Mouse (Mus musculus): Measurements from ENCODE around the gene Ccdc157.
"Not testable (repeated sequence)": the region's sequence is repeated elsewhere in the genome, so short reads cannot be mapped to it uniquely, and the experiment has no call there.

Ccdc157 gene

DNA sequence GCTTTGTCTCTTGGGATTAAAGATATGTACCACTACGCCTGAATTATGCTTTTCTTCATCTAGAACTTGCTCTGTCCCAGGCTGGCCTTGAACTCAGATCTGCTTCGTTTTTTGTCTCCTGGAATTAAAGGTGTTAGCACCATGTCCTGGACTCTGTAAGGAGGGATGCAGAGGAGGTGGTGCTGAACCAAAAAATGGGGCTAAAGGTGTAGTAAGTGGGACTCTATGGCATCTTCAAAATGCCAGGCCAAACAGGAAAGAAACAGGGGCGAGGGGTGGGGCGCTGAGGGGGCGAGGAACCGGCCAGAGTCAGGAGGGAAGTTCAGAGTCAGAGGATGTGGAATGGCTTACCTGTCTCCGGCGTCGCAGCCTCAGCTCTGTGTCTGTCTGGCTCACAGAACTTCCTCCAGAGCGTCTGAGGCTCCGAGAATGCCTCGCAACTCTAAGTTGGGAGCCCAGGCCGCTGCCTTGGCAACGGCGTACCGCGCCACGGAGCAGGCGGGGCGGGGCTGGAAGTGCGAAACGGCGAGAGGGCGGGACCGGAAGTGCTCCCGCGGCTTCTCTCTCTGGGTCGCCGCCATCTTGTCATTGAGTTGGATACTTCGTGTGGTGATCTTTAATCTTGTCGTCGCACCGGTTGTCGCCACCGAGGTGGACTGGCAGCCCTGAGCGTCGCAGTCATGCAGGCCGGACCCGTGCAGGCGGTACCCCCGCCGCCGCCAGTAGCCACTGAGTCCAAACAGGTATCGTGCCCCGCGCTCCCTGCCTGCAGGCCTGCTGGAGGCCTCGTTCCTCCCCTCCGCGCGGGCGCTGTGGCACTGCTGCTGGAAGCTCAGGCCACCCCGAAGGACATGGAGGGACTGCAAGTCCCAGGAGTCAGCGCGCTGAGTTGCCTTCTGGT is at the start of gene Ccdc157, which contains the start of gene Sf3a1:
Gene Ccdc157 (minus strand): TSS at position 486 of the 901 bp plus-strand sequence.
Gene Sf3a1 (plus strand): TSS at position 543 of the 901 bp plus-strand sequence.
- peak; percentile 95 for DNase-seq

DNA sequence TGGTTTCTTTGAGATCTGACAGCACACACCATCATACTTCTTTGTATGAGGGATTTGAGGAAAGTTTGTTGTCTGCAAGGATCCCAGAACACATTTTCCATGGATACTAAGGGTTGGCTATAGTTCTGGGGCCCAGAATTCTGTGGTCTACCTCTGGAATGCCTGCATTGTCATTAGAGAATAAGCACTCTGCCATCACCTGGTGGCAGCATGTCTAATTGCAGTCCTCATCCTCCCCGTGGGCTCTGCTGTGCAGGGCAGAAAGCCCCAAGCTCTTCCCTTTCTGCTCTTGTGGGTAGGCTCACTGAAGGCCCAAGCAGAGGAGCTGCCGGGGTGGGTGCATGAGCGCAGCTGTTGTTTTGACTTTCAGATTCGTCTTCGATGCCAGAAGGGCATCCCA is 49.5 kb upstream of the Ccdc157 start:
- no peak for DNase-seq

DNA sequence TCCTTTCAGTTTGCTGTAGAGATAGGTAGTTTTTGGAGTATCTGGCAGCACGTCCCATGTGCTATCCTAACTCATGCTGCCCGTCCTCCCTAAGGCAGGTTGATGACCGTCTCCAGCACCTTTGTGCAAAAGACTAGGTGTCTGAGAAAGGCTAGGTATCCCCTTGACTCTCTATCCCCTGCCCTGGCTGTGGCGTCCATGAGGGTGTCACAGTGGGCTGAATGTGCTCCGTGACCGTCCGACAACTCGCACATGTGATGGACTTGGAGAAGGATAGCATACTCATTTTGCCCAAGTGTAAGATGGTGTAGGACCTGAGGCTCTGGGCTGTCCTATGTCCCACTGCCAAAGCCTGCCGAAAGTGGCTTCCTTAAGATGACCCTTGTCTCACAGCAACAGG is 47.6 kb upstream of the Ccdc157 start:
- no peak for DNase-seq

DNA sequence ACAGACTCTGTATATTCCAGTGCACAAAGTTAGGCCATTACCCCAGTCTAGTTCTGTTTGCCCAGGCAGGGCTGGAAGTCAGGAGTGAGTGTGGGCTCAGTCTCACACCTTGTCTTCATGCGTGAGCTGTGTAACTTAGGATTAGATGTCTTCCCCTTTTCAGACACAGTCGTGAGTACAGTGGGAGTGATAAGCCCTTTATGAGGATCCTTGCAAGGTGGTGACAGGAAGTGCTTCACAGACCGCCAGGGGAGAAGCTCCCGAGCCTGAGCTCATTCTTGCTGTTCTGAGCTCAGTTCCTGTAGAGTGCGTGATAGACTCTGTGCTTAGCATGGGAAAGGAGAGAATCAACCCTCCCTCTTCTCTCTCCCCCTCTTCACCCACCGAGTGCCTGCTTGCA is 46.5 kb upstream of the Ccdc157 start:
- DNase-seq, result no peak

DNA sequence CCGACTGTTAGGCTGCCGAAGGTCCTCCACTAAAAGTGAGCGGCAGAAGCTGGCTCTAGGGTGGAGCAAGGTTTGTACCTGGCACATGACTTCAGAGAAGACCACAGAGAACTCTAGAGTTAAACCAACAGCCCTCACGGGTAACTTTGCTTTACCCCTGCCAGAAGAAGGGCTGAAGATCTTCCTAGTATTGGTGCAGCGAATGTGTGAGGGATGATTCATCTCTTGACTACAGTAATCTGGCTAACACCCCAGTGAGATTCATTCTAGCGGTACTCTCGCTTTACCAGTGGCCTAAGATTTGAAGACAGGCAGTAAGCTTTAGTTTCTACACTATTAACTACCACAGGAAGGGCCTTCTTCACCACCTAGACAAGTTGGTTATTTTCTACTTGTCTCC is 45.9 kb upstream of the Ccdc157 start:
- no peak for DNase-seq

DNA sequence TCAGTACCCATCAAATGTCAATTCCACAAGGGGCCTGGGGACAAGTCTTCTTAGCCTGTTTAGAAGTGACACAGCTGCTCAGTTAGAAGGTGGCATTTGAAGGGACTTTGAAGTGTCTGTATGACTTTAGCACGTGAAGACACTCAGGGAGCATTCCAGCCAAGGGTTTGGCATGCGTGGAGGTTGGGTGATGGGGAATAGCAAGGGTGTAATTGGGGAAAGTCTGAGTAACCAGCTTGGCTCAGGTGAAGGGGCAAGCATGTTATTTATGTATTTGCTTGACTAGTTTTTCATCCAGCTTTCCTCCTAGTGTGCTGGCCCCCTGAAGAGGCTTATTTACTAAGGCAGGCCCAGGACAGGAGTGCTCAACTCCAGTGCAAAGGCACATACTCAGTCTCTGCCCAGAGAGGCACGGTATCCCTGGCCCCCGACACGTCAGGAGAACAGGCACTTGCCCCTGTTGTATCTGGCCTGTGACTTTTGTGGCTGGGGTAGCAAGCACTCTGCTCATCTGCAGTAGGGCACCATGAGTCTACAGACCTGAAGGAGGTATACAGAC is 45.1 kb upstream of the Ccdc157 start:
- no peak for DNase-seq

DNA sequence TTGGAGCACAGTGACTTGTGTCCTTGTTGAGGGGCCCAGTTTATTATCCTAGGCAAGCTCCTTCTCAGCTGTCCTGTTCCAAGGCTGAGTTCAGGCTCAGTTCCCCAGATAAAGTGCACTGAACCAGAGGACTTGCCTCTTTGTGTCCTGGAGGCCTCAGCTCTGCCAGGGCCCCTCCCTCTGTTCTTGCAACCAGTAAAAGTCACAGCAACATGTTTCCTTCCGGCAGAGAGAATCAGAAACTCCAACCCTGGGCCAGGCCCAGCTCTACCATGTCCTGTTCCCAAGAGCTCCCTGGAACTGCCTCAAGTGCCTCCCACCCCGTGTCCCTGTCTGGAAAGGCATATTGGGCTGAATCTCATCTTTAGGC is 43.6 kb upstream of the Ccdc157 start:
- no peak for DNase-seq

DNA sequence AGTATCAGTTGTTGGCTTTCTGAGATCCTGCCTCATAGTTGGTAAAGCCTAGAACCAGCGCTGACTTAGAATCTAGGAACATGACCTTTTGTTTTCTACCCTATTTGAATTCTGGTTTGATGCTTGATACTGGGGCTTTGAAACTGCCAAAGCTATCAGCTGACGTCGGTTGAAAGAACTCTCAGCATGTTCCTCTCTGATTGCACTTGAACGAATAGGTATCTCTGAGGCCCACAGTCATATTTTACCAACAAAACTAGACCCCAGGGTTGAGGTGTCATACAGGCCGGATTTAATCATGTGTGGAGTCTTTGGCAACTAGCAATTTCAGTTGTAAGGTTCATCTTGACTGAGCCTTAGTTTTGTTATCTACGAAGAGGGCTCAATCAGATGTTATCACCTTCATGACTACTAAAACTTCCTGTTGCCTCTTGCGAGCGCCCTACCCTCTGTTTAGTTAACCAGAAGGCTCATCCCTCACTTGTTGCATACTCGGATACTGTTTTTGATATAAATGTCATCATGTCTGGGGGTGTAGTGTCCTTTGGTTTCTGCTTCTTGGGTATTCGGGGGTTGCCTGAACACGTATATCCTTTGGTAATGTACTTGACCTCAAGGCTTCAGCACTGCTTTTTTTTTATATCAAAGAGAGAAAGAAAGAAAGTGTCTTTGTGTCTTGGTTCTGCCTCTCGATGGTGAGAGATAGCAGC is 43.1 kb upstream of the Ccdc157 start:
- no peak for DNase-seq

DNA sequence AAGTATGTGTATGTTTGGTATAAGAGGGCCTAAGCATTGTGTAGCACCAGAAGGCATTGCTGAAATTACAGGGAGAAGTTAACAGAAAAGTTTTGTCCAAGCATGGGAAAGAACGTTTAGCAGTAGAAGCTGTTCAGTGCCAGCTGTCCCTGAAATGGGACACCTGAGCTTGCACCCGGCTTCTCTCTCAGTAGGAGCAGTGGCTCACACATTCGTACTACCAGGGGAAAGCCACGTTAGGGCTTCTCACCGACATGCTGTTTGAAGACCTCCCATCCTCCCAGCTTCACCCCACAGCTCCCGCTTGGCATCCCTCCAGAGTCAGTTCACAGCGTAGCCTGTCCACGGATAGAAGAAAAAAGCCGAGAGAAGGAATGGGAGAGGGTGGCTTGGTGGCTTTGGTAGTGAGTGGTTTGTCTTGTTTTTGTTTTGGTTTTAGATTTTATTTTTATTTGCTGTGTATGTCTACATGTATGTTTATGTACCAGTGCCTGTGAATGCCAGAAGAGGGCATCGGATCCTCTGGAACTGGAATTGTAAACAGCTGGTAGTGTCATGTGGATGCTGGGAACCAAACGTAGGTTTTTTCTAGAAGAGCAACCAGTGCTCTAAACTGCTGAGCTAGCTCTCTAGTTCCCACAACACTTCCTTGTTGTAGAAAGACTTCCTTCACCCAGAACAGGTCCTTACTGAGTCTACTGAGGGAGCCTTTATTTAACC is 42.0 kb upstream of the Ccdc157 start:
- DNase-seq, result no peak

DNA sequence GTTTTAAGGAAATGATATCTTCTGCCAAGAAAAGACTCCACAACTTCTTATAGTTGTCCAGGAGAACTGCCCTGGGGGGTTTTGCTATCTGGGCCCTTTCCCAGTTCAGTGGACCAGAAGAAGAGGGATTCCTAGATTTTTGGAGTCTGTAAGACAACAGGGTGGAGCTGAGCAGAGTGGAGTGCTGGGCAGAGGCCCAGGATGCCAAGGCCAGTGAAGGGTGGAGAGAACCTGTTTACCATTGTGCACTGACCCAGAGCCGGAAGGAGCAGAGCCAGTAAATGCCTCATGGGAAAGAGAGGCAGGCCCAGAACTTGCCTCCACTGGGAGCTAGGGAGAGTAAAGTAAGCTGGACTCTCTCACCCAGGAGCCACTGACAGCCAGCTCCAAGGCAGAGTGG is 37.6 kb upstream of the Ccdc157 start:
- no peak for DNase-seq

DNA sequence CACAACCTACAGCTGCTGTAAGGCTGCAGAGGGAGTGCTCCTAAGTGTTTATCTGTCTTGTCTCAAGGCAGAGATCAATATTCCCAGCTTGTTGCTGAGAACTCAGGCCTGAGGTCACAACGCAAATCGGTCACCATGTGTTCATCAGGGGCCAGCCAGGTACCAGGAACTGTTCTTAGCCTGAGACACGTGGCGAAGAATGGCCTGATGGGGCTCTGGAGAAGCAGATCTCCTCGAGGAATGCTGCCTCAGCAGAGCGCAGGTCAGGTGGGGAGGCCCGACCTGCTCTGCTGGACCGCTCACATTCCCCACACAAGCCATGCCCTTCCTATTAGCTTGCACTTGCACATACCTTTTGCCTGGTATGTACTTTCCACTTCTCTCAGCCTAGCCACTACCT is 36.5 kb upstream of the Ccdc157 start:
- no peak for DNase-seq

DNA sequence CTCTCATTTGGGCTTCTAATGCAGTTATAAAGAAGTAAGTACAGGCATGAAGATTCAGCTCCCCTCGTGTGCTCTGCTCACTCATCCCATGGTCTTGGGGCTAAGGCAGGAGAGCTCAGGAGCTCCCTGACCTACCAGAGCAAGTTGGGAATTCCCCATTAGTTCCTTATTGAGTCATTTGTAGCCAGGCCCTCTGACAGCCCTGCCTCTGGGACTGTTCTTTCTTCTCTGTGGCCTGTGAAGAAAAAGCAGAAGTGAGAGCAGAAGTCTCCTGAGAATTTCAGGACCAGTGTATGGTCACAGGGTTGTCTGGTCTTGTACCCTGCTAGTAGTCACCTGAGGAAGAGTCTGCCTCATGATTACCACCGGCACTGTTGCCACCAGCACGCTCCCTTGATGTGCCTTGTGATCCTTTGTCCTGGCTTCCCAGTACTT is 35.5 kb upstream of the Ccdc157 start:
- no peak for DNase-seq

DNA sequence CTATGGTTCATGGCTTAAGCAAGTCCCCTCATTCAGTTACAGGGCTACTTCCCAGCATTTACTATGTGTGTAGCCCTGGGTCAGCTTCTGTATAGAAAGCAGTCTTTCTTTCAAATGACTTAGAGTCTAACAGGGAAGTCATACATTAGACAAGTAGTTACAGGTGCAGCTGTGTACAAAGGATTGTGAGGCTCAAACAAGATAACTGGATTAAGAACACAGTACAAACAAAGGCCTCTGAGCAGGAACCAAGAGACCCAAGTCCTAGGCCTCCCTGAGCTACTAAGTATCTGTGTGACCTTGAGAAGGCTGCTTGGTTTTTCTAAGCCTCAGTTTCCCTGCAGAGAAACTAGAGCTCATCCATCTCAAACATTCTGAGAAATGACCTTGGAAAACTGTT is 33.3 kb upstream of the Ccdc157 start:
- DNase-seq, result no peak

DNA sequence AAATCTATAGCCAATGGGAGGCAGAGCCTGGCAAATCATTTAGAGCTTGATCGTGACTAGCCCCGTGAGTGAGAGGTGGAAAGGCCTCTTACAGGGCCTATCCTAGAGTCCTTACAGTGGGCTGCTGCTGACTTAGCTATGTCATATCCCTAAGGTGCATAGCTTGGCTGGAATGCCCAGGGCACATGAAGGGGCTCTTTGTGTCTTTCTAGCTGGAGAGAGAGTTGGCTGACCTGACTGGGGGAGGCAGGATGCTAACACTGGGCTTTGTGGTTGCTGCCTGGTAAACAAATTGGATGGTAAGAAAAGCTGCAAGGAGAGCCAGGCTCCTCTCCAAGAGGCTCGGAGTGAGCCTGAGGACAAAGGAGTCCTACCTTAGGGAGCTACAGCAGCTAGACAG is 32.7 kb upstream of the Ccdc157 start:
- no peak for DNase-seq

DNA sequence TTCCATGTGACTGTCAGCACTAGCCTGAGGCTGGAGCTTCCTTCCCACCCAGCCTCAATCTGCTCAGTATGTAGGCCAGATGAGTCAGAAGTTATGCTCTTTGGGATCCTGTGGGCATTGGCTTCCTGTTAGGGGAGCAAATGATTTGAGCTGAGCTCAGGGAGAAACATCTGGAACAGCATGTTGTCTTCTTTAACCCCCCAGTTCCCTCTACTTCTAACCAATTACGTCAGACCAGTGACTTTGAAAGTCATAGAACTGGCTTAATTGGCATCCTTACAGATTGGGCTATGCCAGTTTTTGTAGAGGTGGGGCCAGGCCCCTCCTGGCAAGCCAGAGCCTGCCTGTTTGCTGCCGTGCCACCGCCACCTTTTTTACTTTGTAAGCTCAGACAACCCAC is 30.6 kb upstream of the Ccdc157 start:
- no peak for DNase-seq

DNA sequence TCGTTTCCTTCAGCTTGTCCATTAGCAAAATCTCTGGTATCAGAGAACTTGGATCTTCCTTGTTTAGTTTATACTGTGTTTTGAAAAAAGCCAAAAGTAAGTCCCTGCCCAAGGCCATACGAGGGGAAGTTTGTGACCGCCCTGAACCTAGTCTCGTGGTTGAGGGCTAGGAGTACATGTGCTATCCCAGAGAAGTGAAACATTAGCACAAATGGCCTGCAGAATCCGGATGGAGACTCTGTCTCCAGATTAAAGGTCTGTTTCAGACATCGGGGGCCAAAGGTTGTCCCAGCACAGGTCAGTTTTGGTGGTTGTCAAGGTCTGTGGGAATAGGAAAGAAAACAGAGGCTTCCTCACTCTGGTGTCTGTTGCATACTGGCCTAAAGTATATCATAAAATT is 29.1 kb upstream of the Ccdc157 start:
- DNase-seq, result no peak

DNA sequence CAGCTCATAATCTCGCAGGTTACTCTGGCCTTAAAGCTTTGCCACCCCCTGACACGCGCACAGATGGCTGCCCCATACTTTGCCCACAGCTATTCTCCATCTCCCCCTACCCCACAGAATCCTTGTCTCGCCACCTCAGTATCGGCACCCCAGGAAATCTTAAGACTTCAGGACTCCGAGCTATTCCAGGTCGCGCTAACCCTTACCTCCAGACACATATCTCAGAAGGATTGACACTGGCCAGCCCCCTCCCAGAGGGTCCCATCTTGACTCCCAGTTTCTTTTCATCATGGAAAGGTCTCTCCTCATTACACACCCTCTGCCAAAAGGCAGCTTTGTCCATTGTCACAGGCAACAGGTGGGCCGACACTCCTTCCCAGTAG is 27.2 kb upstream of the Ccdc157 start:
- DNase-seq, result no peak

DNA sequence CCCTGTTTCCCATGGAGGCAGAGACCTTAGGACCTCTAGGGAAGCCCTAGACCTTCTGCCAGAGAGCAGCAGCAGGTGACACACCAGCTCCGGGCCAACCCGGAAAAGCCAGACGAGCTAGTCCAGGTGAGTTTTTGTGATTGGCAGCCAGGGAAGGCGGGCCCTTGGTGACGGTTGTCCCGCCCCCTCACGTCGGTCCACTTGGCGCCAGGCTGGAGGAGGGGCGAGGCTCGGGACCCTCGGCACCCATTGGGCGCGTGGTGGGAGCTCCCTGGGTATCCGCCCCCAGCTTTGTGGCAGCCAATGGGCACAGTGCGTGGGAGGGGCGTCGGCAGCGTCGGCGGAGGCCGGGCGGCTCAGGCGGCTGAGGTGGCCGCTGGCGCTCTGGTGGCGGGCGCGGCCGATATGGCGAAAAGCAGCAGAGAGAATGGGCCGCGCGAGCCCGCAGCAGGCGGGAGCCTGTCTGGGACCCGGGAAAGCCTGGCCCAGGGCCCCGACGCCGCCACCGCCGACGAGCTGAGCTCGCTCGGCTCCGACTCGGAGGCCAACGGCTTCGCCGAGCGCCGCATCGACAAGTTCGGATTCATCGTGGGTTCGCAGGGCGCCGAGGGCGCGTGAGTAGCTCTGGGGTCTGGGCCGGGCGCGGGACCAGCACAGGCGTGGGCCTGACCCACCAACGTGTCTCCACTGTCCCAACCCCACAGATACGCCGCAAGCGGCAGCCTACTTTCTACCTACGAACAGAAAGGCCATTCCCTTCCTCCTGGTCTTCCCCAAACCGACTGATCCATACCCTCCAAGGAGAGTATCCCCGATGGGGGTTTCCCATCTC is 26.6 kb upstream of the Ccdc157 start, which contains the start of gene Tbc1d10a:
Gene Tbc1d10a (plus strand): TSS at position 304 of the 832 bp plus-strand sequence.
- peak; percentile 98 for DNase-seq

DNA sequence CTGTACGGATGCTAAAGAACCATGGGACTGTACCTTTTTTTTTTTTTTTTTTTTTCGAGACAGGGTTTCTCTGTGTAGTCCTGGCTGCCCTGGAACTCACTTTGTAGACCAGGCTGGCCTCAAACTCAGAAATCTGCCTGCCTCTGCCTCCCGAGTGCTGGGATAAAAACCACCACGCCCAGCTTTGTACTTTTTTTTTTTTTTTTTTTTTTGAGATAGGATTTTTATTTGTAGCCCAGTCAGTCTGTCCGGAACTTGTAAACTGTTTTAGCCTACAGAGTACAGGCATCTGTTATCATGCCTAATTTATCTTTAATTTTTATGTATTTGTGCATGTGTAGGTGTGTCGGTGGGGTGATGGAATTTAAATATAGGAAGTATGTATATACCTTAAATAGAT is 25.4 kb upstream of the Ccdc157 start:
- not testable (repeated sequence) for DNase-seq

DNA sequence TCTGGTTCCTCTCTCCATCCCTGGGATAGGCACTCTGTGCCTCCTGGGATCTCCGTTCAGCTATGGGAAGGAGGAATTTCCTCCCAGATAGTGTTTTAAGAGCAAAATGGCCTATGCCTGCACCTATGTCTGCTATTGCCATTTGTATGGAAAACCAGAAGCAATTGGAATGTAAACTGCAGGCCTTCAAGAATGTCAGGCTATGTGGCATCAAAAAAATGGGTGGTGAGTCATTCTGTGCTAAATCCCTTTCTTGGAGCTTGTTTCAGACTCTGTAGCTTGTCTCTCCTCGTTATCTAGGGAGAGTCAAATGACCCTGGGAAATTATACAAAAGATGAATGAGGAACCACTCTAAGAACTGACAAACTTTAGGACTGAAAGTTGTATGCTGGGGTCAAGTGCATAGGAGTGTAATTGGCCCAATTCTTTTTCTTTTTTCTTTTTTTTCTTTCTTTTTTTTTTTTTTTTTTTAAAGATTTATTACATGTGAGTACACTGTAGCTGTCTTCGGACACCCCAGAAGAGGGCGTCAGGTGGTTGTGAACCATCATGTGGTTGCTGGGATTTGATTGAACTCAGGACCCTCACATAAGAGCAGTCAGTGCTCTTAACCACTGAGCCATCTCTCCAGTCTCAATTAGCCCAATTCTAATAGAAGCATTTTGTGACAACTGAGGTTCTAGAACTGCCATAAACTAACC is 24.3 kb upstream of the Ccdc157 start:
- DNase-seq, result no peak

DNA sequence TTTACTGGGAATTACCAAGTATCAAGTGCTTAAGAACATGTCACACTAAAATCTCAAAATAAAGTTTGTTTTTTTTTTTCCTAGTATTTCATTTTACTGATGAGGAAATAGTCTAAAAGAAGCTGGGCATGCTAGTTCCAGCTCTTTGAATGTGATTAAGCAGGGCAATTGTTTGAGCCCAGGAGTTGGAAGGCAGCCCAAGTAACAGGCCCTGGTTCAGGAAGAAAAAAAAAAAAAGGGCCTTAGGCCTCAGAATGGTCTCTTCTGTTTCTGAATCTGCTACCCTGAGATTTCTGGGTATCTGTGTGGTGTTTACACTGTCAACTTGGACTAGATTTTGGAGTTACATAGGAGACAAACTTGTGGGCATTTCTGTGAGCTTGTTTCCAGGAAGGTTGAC is 23.4 kb upstream of the Ccdc157 start:
- DNase-seq, result no peak

DNA sequence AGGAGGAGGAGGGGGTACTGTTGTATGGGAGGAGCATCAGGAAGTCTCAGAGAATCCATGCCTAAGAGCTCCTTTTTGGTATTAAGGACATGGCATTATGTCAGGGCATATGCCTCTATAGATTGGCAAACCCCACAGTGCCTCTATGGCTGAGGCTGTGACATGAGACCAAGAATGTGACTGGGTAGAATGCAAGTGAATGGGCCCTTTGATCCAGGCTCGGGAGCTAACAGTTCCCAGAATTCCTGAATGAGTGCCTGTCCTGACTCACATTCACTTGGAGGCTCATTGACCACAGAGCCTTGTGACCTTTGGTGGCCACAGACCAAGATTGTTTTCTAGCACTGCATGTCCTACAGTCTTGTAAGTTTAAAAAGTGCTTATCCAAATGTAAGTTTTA is 22.0 kb upstream of the Ccdc157 start:
- no peak for DNase-seq

Data from right cerebral cortex, postnatal 25 days (tissue).